Mouse (Mus musculus) small intestine, adult 2 months (tissue): Measurements from ENCODE around the gene Selenow.

ENCODE experiments used
- CTCF ChIP-seq: fragments of 200-500 bp; IDR thresholded peaks from 2 replicates; pipeline ENCODE4 v1.5.1; 2012; ENCODE audit warnings: low read depth, mild to moderate bottlenecking, control low read depth, inconsistent platforms, low read length, moderate library complexity, mixed read lengths; ENCODE audit not compliant: insufficient replicate concordance, insufficient read length; ENCODE audit errors: extremely low read depth
- POLR2A ChIP-seq: fragments of 200-500 bp; IDR thresholded peaks from 2 replicates; pipeline ENCODE4 v1.6.1; 2012; ENCODE audit warnings: low read depth, mild to moderate bottlenecking, control low read depth, inconsistent platforms, low read length, moderate library complexity

- no peak for TF ChIP-seq POLR2A
- TF ChIP-seq CTCF, result no peak
Measured at GRCm38 (mm10) chr7:15905861-15906260, 16.3 kb downstream of the Selenow start.
